Mouse (Mus musculus) kidney, postnatal 36 days (tissue): ENCODE measurements around the gene Brix1.
"Not testable (repeated sequence)": the region's sequence is repeated elsewhere in the genome, so short reads cannot be mapped to it uniquely, and the experiment has no call there.

Experiments
- DNase-seq, 2 experiments: peaks; one replicate each; pipeline ENCODE4 v3.0.0; 2021 to 2022; ENCODE audit warnings: mixed read lengths in 2 of 2

Gene Brix1

GRCm38 (mm10) chr15:10485484-10486364 is at the start of gene Brix1, which contains the start of gene Rad1:
Brix1 (minus strand) TSS chr15:10485947.
Rad1 (plus strand) TSS chr15:10486018.
- DNase-seq, result peak; percentile 96 to 97

- DNase-seq, result no peak
These were observed 48.8 kb upstream of the Brix1 start for GRCm38 (mm10) chr15:10534591-10534990.

- DNase-seq, result peak in 1 of 2 experiments; percentile 3
These were observed 47.6 kb upstream of the Brix1 start for GRCm38 (mm10) chr15:10533361-10533760.

- DNase-seq, result no peak
These were observed 45.6 kb upstream of the Brix1 start for GRCm38 (mm10) chr15:10531352-10531751.

GRCm38 (mm10) chr15:10525896-10526295 is 40.1 kb upstream of the Brix1 start:
- DNase-seq, result no peak

GRCm38 (mm10) chr15:10515166-10515565 is 29.4 kb upstream of the Brix1 start:
- DNase-seq, result no peak

GRCm38 (mm10) chr15:10506099-10506498 is 20.4 kb upstream of the Brix1 start:
- peak; percentile 39 to 60 for DNase-seq

- peak; percentile 39 to 79 for DNase-seq
These were observed 15.3 kb upstream of the Brix1 start for GRCm38 (mm10) chr15:10500838-10501719.

- no peak for DNase-seq
These were observed 14.3 kb upstream of the Brix1 start for GRCm38 (mm10) chr15:10500035-10500434.

GRCm38 (mm10) chr15:10499593-10499992 is 13.8 kb upstream of the Brix1 start:
- no peak for DNase-seq

- not testable (repeated sequence) for DNase-seq
These were observed 10.9 kb upstream of the Brix1 start for GRCm38 (mm10) chr15:10496696-10497095.

- no peak for DNase-seq
These were observed 10.2 kb upstream of the Brix1 start for GRCm38 (mm10) chr15:10495944-10496343.

GRCm38 (mm10) chr15:10490101-10490500 is 4.4 kb upstream of the Brix1 start:
- no peak for DNase-seq

- peak; percentile 4 to 23 for DNase-seq
These were observed 1.5 kb upstream of the Brix1 start for GRCm38 (mm10) chr15:10487246-10487645.

- DNase-seq, result no peak
These were observed 655 bp upstream of the Brix1 start for GRCm38 (mm10) chr15:10486365-10486839.

- no peak for DNase-seq
These were observed 14.8 kb downstream of the Brix1 start for GRCm38 (mm10) chr15:10470941-10471340.

- peak; percentile 92 to 94 for DNase-seq
These were observed 15.5 kb downstream of the Brix1 start, which contains the start of gene Dnajc21 for GRCm38 (mm10) chr15:10470151-10470831. Dnajc21 (minus strand) TSS chr15:10470516.

- DNase-seq, result no peak
These were observed 16.1 kb downstream of the Brix1 start for GRCm38 (mm10) chr15:10469641-10470150.

- no peak for DNase-seq
These were observed 17.0 kb downstream of the Brix1 start for GRCm38 (mm10) chr15:10468761-10469160.

GRCm38 (mm10) chr15:10464678-10465077 is 21.1 kb downstream of the Brix1 start:
- no peak for DNase-seq

- DNase-seq, result no peak
These were observed 22.2 kb downstream of the Brix1 start for GRCm38 (mm10) chr15:10463555-10463954.

GRCm38 (mm10) chr15:10460986-10461385 is 24.8 kb downstream of the Brix1 start:
- DNase-seq, result no peak
